Mouse (Mus musculus) right cerebral cortex, postnatal 25 days (tissue): ENCODE measurements around the gene Fam69b.
A peak's percentile ranks its signal among the peaks of the same experiment; 100 is the strongest.

ENCODE experiments used
- DNase-seq: peaks from one replicate; pipeline ENCODE4 v3.0.0; 2022

Gene Fam69b

GRCm38 (mm10) chr2:26627921-26628739 is at the start of gene Fam69b:
Gene Fam69b, plus strand, starts transcription at chr2:26628457.
- peak; percentile 91 for DNase-seq

- DNase-seq: no peak
These were observed 48.5 kb upstream of the Fam69b start, which contains the start of gene Egfl7 for GRCm38 (mm10) chr2:26579714-26580113. Gene Egfl7, plus strand, starts transcription at chr2:26580014.

GRCm38 (mm10) chr2:26580751-26581150 is 47.5 kb upstream of the Fam69b start:
- DNase-seq: no peak

GRCm38 (mm10) chr2:26582203-26582602 is 46.1 kb upstream of the Fam69b start:
- no peak for DNase-seq

- DNase-seq: no peak
These were observed 45.5 kb upstream of the Fam69b start for GRCm38 (mm10) chr2:26582741-26583140.

DNA sequence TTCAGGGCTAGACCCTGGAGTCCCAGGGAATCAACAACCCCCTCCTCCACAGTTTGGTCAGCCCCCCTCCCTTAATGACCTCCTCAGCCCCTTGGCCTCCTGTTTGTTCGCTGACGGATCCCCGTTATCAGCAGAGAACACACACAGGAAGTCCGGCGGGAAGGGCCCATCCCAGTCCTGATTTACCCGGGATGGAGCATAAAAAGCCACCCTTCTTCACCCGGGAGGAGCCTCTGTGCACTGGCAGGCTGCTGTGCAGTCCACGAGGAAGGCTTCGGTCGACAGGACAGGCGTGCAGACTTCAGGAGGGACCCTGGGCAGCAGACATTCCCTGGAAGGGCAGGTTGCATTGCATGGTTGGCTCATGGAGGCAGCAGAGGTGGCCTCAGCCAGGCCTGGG is 44.6 kb upstream of the Fam69b start:
- DNase-seq: no peak

DNA sequence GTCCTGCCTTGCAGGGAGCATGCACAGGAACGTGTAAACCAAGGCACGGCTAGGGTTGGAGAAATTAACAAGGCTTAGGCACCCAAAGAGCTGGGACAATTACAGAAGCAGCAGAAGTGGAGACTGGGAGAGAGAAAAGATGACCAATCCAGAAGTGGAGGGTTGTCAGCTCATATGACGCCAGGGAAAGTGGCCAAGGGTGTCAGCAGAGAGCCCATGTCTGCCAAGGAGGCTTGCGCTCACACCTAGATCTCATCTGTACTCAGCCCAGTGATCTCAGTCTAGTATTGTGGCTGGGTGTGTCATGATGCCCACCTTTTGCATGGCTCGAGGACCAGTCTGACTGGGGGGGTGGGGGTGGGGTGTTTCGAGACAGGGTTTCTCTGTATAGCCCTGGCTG is 42.5 kb upstream of the Fam69b start:
- no peak for DNase-seq

DNA sequence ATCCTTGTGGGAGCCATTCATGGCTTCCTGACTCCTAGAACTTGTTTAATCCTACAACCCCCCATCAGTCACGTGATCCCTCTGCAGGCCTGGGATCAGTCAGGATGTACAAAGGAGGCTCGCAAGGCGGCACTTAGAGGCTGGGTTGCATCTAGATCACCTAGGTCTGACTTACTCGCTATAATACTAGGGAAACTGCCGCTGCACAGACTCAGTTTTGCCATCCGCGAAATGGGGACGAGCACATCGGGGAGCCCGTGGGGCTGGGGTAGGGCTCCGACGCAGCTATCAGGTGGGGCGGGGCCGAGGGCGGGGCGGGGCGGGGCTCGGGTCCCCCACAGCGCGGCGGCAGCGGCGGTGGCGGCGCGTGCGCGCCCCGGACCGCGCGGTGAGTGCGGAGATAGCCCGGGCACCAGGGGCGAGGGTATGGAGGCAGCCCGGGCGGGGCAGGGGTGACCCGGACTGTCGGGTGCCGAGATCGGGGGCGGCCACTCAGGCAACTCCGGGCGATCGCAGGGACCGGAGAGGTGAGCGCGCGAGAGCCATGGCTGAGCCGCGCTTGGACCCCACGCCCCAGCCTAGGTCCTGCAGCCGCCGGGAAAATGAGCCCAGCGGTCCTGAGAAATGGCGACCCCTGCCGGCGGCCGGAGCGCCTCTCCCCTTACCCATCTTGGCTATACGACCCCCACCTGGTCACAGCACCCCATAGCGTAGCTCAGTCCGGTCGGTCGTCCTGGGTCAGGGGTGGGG is 41.8 kb upstream of the Fam69b start, which contains the start of gene Gm20532:
Gene Gm20532, plus strand, starts transcription at position 346 of the 750 bp plus-strand sequence.
- DNase-seq: peak; percentile 74

GRCm38 (mm10) chr2:26587044-26587405 is 41.2 kb upstream of the Fam69b start:
- DNase-seq: no peak

DNA sequence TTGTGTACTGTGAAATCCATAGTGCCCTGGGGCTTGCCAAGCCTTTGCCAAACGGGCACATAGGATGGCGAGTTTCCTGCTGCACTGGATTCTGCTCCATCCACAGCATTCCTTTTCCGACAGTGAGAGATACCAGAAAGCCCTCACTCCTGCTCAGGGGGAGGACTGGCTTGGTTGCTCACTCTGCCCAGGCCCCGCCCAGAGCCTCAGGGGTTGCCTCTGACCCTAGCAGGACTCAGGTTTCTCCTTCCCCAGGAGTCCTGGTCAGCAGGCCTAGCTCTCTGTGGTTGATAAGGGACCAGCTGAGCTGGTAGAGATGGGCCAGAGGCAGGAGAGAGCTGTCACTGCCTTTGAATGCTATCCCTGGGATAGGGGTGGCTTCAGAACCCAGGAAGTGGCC is 39.7 kb upstream of the Fam69b start:
- no peak for DNase-seq

DNA sequence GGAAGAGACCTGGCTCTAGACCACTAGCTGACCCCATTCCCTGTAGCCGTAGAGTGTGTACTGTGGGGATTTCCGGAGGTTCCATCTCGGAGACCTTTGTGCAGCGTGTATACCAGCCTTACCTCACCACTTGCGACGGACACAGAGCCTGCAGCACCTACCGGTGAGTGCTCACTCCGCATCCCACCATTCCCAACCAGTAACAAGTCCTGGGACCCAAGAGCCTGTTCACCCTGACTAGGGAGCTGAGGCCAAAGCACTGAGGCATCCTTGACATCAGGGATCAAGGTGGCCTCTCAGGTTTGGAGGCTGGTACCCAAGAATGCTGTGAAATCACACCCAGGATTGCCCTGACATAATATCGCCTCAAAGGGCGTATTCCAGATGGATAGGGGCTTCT is 39.0 kb upstream of the Fam69b start:
- DNase-seq: no peak

DNA sequence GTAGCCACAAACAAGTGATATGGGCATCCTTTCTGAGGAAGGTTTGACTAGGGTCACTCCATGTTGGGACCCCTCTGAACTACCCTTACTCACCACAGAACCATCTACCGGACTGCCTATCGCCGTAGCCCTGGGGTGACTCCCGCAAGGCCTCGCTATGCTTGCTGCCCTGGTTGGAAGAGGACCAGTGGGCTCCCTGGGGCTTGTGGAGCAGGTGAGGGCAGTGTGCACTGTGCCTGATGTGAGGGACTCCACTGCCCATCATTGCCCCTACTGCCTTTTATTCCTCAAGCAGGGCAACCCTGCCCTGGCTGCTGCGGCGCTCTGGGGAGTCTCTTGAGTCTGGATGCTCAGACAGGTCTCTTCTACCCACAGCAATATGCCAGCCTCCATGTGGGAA is 38.0 kb upstream of the Fam69b start:
- DNase-seq: no peak

DNA sequence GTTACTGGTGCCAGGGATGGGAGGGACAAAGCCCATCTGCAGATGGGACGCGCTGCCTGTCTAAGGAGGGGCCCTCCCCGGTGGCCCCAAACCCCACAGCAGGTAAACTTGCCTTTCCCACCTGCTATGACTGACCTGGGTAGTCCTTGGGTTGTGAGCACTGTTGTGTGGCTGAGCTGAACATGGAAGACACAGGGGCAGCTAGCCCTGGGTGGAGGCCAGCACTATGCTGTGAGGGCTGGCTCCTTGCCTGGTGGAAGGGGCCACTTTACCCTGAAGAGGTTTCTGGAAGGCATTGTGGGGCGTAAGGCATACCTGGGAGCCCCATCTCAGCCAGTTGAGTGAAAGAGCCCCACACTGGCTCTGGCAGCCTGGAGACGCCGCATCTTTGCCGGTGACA is 37.3 kb upstream of the Fam69b start:
- DNase-seq: no peak

- DNase-seq: no peak
These were observed 36.8 kb upstream of the Fam69b start for GRCm38 (mm10) chr2:26591416-26591815.

GRCm38 (mm10) chr2:26593211-26594021 is 34.8 kb upstream of the Fam69b start:
- DNase-seq: no peak

DNA sequence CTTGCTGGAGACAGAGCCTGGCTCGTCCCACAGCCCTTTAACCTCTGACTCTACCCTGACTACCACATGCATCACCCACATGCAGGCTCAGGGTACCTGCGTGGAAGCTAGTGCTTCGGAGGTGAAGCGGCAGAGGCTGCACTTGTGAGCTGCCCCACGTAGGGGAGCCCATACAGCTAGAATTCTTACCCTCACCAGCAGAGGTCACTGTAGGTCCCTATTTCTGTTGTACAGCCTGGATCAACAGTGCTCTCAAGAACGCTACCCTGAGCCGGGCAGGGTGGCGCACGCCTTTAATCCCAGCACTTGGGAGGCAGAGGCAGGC is 34.3 kb upstream of the Fam69b start:
- no peak for DNase-seq

DNA sequence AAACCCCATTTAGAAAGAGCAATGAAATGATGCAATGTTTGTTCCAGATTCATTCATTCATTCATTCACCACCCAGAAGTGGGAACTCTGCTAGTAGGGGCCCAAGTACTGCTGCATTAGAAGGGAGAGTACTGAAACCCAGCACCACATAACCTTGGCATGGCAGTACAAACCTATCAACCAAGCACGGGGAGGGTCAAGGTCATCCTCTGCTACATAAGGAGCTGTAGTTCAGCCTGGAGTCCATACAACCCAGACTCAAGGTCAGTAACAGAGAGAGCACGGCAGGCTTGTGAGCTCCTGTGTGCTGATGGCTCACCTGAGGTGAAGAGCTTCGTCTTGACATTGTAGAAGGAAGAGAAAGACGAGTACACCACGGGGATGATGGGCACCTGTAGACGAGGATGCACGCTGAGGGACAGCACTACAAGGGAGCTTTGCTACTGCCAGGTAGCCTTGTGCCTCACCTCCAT is 33.8 kb upstream of the Fam69b start:
- no peak for DNase-seq

- DNase-seq: no peak
These were observed 33.1 kb upstream of the Fam69b start for GRCm38 (mm10) chr2:26594934-26595724.

DNA sequence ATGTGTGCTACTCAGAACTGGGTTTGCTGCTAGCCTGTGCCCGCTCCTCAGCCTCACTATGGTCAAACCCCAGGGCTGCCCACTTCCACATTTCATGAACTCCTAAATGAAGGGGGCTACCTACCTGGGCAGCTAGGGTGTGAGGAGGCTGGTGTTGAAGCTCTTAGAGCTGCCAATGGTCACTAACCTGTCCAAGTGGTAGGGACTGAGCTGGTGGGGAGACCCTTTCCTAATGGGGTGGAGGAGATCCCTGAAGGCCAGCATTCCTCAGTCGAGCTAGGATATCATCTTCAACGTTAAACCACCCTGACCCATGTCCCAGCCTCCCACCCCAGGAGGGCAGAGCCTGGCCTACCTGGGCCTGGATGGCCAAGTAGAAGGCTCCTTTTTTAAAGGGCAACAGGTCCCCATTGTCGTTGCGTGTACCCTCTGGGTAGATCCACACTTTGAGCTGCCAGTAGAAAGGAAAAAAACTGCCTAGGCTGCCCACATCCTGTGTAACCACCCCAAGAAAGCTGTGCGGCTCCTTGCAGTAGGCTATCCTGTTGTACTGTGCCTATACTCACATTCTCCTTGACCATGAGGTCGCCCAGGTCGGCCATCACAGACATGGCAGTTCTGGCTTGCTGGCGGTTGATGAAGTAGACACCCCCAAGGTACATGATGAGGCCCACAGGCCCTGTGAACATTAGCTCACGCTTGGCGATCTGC is 32.4 kb upstream of the Fam69b start:
- DNase-seq: no peak

DNA sequence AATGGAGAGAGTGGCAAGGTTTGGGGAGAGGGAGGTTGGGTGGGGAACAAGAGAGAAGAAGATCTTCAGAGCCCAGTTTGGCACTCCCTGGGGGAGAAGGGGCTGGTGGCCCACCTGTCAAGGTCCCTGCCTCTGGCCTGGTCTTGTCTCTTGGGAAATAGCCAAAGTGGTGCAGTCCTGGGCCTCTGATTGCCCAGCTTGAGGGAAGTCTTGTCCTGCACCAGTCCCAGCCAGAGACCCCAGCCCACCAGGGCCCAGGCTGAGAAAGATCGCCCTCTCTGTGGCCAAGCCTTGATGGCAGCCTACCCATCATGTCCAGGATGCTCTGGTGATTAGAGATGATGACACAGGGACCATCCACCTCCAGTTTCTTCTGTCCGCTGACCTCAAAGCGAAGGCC is 31.4 kb upstream of the Fam69b start:
- DNase-seq: no peak

- no peak for DNase-seq
These were observed 30.4 kb upstream of the Fam69b start for GRCm38 (mm10) chr2:26597810-26598209.

- DNase-seq: no peak
These were observed 29.8 kb upstream of the Fam69b start for GRCm38 (mm10) chr2:26598462-26598861.
